Mouse (Mus musculus) layer of hippocampus, adult 9-11 months (tissue): Measurements from ENCODE around the gene Nop16.

Experiments
- DNase-seq: peaks from one replicate; pipeline ENCODE4 v3.0.0; 2022

Gene Nop16

GRCm38 (mm10) chr13:54559656-54560055 is 30.2 kb downstream of the Nop16 start:
- DNase-seq: no peak

GRCm38 (mm10) chr13:54557652-54558051 is 32.2 kb downstream of the Nop16 start:
- DNase-seq: no peak

GRCm38 (mm10) chr13:54556796-54557195 is 33.1 kb downstream of the Nop16 start:
- no peak for DNase-seq

GRCm38 (mm10) chr13:54556176-54556575 is 33.7 kb downstream of the Nop16 start:
- no peak for DNase-seq

GRCm38 (mm10) chr13:54548036-54548435 is 41.9 kb downstream of the Nop16 start:
- DNase-seq: no peak
